Mouse (Mus musculus): Measurements from ENCODE around the gene Abtb2. TPM values are rescaled to one million over a fixed set of nuclear protein-coding genes. Genes with fewer than 3 reads are reported as not detected.

Abtb2 gene
- polyA plus RNA-seq, 1 experiment, result 4.2 TPM

GRCm38 (mm10) chr2:103661696-103662095 lies 95.6 kb downstream of the Abtb2 start:
- no peak overlapping the region for H3K27ac ChIP-seq (ENCODE audit: insufficient read depth, low read length)
- TF ChIP-seq EP300 (IDR thresholded peaks at IDR 0.05; ENCODE audit: insufficient read depth, low read depth, low read length) (no peak), CTCF (IDR thresholded peaks at IDR 0.05; ENCODE audit: low read depth, low read length) (no peak), POLR2A (IDR thresholded peaks at IDR 0.05; ENCODE audit: insufficient read depth, low read length) (no peak)
- no peak overlapping the region for H3K9ac ChIP-seq (ENCODE audit: low read depth, poor library complexity, severe bottlenecking)
- no peaks in the 10 kb centered on the region for H3K4me1 ChIP-seq (ENCODE audit: control insufficient read depth, insufficient read depth, low read length)
- H3K9me3 ChIP-seq (replicated peaks; ENCODE audit: control insufficient read depth, insufficient read depth, low read length, poor library complexity, severe bottlenecking), result no peaks in the 10 kb centered on the region
- H3K27me3 ChIP-seq (ENCODE audit: control insufficient read depth, insufficient read depth, low read length, poor library complexity, severe bottlenecking), result no peaks in the 10 kb centered on the region
- H3K4me3 ChIP-seq (ENCODE audit: low read depth, low read length), result no peak overlapping the region
- no peaks in the 10 kb centered on the region for H3K36me3 ChIP-seq (ENCODE audit: control insufficient read depth, insufficient read depth, low read length, poor library complexity, severe bottlenecking)

DNA sequence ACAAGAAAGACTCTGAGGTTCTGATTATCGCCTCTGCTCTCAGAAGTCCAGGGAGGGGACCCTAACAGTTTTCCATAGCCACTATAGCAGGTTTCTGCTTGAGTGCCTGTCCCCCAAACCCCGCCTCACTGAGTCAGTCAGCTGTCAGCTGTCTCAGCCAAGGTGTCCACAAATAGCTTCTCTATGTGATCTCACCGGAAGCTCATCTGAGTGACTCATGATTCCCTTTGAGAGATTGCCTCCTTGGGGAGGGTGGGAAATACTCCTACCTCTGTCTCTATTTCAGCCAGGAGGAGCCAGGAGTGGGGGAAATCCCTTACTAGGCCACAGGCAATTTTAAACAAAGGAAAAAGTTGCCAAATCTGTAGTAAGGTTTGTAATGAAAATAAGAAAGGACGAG lies 96.0 kb downstream of the Abtb2 start:
- Histone ChIP-seq H3K36me3 (ENCODE audit: control insufficient read depth, insufficient read depth, low read length, poor library complexity, severe bottlenecking) (no peaks in the 10 kb centered on the region), H3K4me1 (ENCODE audit: control insufficient read depth, insufficient read depth, low read length) (no peaks in the 10 kb centered on the region), H3K4me3 (ENCODE audit: low read depth, low read length) (no peak overlapping the region), H3K27me3 (ENCODE audit: control insufficient read depth, insufficient read depth, low read length, poor library complexity, severe bottlenecking) (no peaks in the 10 kb centered on the region), H3K27ac (ENCODE audit: insufficient read depth, low read length) (no peak overlapping the region), H3K9ac (ENCODE audit: low read depth, poor library complexity, severe bottlenecking) (no peak overlapping the region), H3K9me3 (replicated peaks; ENCODE audit: control insufficient read depth, insufficient read depth, low read length, poor library complexity, severe bottlenecking) (no peaks in the 10 kb centered on the region)
- no peak for TF ChIP-seq EP300 (IDR thresholded peaks at IDR 0.05; ENCODE audit: insufficient read depth, low read depth, low read length)
- no peak for TF ChIP-seq POLR2A (IDR thresholded peaks at IDR 0.05; ENCODE audit: insufficient read depth, low read length)
- no peak for TF ChIP-seq CTCF (IDR thresholded peaks at IDR 0.05; ENCODE audit: low read depth, low read length)

DNA sequence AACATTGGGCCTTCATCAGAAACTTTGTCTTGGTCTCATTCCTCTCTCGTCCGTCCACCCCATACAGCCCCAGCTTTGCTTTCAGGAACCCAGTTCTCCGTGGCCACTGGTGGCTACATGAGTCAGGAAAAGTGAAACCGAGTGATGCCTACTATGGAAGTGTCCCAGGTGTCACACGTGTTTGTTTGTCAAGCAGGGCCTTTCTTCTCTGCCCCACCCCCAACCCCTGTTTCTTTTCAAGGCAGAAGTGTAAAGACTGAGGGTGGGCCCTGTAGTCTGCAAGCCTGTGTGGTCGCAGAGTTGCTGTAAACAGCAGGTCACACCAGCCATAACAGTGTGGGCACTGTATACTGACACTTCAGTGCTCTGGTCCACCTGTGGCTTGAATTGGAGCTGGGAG lies 98.2 kb downstream of the Abtb2 start:
- TF ChIP-seq POLR2A (IDR thresholded peaks at IDR 0.05; ENCODE audit: insufficient read depth, low read length), result no peak
- no peak for TF ChIP-seq EP300 (IDR thresholded peaks at IDR 0.05; ENCODE audit: insufficient read depth, low read depth, low read length)
- TF ChIP-seq CTCF (IDR thresholded peaks at IDR 0.05; ENCODE audit: low read depth, low read length), result no peak
- Histone ChIP-seq H3K9me3 (replicated peaks; ENCODE audit: control insufficient read depth, insufficient read depth, low read length, poor library complexity, severe bottlenecking) (no peaks in the 10 kb centered on the region), H3K4me1 (ENCODE audit: control insufficient read depth, insufficient read depth, low read length) (no peaks in the 10 kb centered on the region), H3K4me3 (ENCODE audit: low read depth, low read length) (no peak overlapping the region), H3K27me3 (ENCODE audit: control insufficient read depth, insufficient read depth, low read length, poor library complexity, severe bottlenecking) (no peaks in the 10 kb centered on the region), H3K27ac (ENCODE audit: insufficient read depth, low read length) (no peak overlapping the region), H3K9ac (ENCODE audit: low read depth, poor library complexity, severe bottlenecking) (no peak overlapping the region), H3K36me3 (ENCODE audit: control insufficient read depth, insufficient read depth, low read length, poor library complexity, severe bottlenecking) (no peaks in the 10 kb centered on the region)

DNA sequence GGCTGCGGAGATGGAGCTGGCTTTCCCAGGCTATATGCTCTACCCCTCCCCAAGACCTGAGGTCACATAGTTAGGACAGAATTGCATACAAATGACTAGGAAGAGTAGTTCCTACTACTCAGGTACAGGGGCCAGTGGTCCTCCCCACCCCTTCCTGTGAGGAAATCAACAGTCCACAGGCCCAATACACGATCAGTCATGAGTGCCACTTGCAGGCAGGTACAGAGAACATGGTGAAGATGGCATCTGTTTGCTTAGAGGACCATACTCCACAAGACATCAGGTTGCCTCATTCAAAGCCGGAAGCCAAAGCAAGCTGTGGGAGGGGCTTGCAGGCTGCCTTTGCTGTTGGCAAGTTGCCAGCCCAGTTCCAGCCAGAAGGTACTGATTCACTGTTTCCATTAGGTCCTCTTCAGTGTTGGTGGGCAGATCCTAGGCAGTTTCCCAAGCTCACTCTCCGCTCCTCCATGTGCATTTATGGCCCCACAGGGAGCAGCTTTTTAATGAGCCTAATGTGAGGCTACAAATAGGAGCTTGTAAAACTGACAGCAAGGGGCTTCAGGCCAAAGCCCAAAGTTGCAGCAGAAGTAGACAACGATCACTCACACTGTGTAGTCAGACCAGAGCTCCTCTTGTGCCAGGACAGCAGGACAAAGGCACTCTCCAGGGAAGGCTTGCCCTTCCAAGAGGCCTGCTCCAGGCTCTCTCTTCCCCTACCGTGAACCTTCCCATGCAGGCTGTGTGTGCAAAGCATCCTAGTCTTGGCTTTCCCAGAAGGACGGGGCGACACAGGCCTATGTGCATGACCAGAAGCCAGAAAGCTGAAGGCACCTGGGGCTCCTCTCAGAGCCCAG lies 102.1 kb downstream of the Abtb2 start:
- H3K36me3 ChIP-seq (ENCODE audit: control insufficient read depth, insufficient read depth, low read length, poor library complexity, severe bottlenecking), result no peaks in the 10 kb centered on the region
- TF ChIP-seq POLR2A (IDR thresholded peaks at IDR 0.05; ENCODE audit: insufficient read depth, low read length) (no peak), EP300 (IDR thresholded peaks at IDR 0.05; ENCODE audit: insufficient read depth, low read depth, low read length) (no peak)
- no peak overlapping the region for H3K4me3 ChIP-seq (ENCODE audit: low read depth, low read length)
- no peaks in the 10 kb centered on the region for H3K27me3 ChIP-seq (ENCODE audit: control insufficient read depth, insufficient read depth, low read length, poor library complexity, severe bottlenecking)
- no peak overlapping the region for H3K27ac ChIP-seq (ENCODE audit: insufficient read depth, low read length)
- no peak overlapping the region for H3K9ac ChIP-seq (ENCODE audit: low read depth, poor library complexity, severe bottlenecking)
- no peaks in the 10 kb centered on the region for H3K9me3 ChIP-seq (replicated peaks; ENCODE audit: control insufficient read depth, insufficient read depth, low read length, poor library complexity, severe bottlenecking)
- H3K4me1 ChIP-seq (ENCODE audit: control insufficient read depth, insufficient read depth, low read length), result no peaks in the 10 kb centered on the region

DNA sequence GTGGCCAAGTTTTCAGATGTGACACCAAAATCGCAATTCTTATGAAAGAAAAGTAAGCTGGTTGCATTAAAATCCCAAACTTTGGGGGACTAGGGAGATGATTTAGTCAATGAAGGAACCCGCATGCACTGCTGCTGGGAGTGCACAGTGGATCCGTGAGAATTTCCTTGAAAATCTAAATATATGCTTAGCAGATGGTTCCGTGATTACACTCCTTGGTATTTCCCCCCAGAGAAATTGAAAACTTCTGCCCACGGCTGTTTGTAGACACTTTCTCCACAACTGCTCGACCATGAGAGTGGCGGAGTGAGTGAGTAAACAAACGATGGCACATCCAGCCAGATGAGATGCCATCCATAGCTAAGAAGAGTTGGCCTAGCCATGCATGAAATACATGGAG lies 102.8 kb downstream of the Abtb2 start:
- Histone ChIP-seq H3K9ac (ENCODE audit: low read depth, poor library complexity, severe bottlenecking) (no peak overlapping the region), H3K4me1 (ENCODE audit: control insufficient read depth, insufficient read depth, low read length) (no peaks in the 10 kb centered on the region), H3K4me3 (ENCODE audit: low read depth, low read length) (no peak overlapping the region), H3K9me3 (replicated peaks; ENCODE audit: control insufficient read depth, insufficient read depth, low read length, poor library complexity, severe bottlenecking) (no peaks in the 10 kb centered on the region), H3K27ac (ENCODE audit: insufficient read depth, low read length) (no peak overlapping the region), H3K27me3 (ENCODE audit: control insufficient read depth, insufficient read depth, low read length, poor library complexity, severe bottlenecking) (no peaks in the 10 kb centered on the region), H3K36me3 (ENCODE audit: control insufficient read depth, insufficient read depth, low read length, poor library complexity, severe bottlenecking) (no peaks in the 10 kb centered on the region)
- TF ChIP-seq EP300 (IDR thresholded peaks at IDR 0.05; ENCODE audit: insufficient read depth, low read depth, low read length) (no peak), POLR2A (IDR thresholded peaks at IDR 0.05; ENCODE audit: insufficient read depth, low read length) (no peak), CTCF (IDR thresholded peaks at IDR 0.05; ENCODE audit: low read depth, low read length) (no peak)

DNA sequence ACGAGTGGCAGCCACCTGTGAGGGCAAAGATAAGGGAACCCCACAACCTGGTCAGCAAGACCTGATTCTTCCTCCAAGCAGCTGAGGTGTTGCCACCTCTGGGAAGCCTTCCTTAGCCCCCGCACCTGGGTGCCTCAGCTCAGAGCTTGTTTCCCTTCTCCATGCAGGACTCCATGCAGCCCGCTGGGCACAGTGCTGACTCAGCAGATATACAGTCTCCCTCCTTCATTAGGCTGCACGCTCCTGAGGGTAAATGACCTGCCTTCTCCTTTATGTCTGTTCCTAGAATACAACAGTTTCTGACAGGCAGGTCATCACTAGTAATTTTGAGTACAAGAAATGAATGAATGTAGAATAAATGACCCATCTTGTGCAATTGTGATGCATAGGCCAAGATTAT lies 103.5 kb downstream of the Abtb2 start:
- Histone ChIP-seq H3K27ac (ENCODE audit: insufficient read depth, low read length) (no peak overlapping the region), H3K36me3 (ENCODE audit: control insufficient read depth, insufficient read depth, low read length, poor library complexity, severe bottlenecking) (no peaks in the 10 kb centered on the region), H3K4me3 (ENCODE audit: low read depth, low read length) (no peak overlapping the region), H3K27me3 (ENCODE audit: control insufficient read depth, insufficient read depth, low read length, poor library complexity, severe bottlenecking) (no peaks in the 10 kb centered on the region), H3K4me1 (ENCODE audit: control insufficient read depth, insufficient read depth, low read length) (no peaks in the 10 kb centered on the region), H3K9me3 (replicated peaks; ENCODE audit: control insufficient read depth, insufficient read depth, low read length, poor library complexity, severe bottlenecking) (no peaks in the 10 kb centered on the region), H3K9ac (ENCODE audit: low read depth, poor library complexity, severe bottlenecking) (no peak overlapping the region)
- TF ChIP-seq POLR2A (IDR thresholded peaks at IDR 0.05; ENCODE audit: insufficient read depth, low read length) (no peak), EP300 (IDR thresholded peaks at IDR 0.05; ENCODE audit: insufficient read depth, low read depth, low read length) (no peak), CTCF (IDR thresholded peaks at IDR 0.05; ENCODE audit: low read depth, low read length) (no peak)
